Mouse (Mus musculus) intestine, embryonic 15.5 days (tissue): ENCODE results near the gene Sphk2. TPM values are rescaled to one million over a fixed set of nuclear protein-coding genes. Genes with fewer than 3 reads are reported as not detected.

ENCODE experiments used
- ATAC-seq: fragments of 200-750 bp; cut with Nextera tagmentation; 2 replicates; pipeline ENCODE4 v1.8.0; 2017; ENCODE audit warnings: moderate TSS enrichment, moderate library complexity
- H3K27ac ChIP-seq: fragments of 300-500 bp; sonication (generic); 2 replicates; pipeline ENCODE4 v1.5.1; 2015; ENCODE audit warnings: mild to moderate bottlenecking, inconsistent platforms
- H3K27me3 ChIP-seq: fragments of 300-500 bp; sonication (generic); replicated peaks from 2 replicates; pipeline ENCODE4 v1.6.1; 2015; ENCODE audit warnings: inconsistent platforms
- H3K36me3 ChIP-seq: fragments of 300-500 bp; sonication (generic); 2 replicates; pipeline ENCODE4 v1.6.1; 2015; ENCODE audit warnings: inconsistent platforms
- H3K4me1 ChIP-seq: fragments of 300-500 bp; sonication (generic); replicated peaks from 2 replicates; pipeline ENCODE4 v1.6.1; 2015; ENCODE audit warnings: inconsistent platforms
- H3K4me2 ChIP-seq: fragments of 300-500 bp; sonication (generic); replicated peaks from 2 replicates; pipeline ENCODE4 v1.6.1; 2015; ENCODE audit warnings: mild to moderate bottlenecking, inconsistent platforms
- H3K4me3 ChIP-seq: fragments of 300-500 bp; sonication (generic); replicated peaks from 2 replicates; pipeline ENCODE4 v1.5.1; 2015; ENCODE audit warnings: inconsistent platforms
- H3K9ac ChIP-seq: fragments of 300-500 bp; sonication (generic); 2 replicates; pipeline ENCODE4 v1.6.1; 2015; ENCODE audit warnings: inconsistent platforms
- H3K9me3 ChIP-seq: fragments of 300-500 bp; sonication (generic); 2 replicates; pipeline ENCODE4 v1.6.1; 2016; ENCODE audit warnings: inconsistent platforms
- WGBS: fragments of 180-500 bp; shearing (Covaris S2); methylation state at CpG from one replicate; pipeline ENCODE4 v1.1.7; 2015; 5-methylcytosine and 5-hydroxymethylcytosine counted together
- polyA plus RNA-seq: library from polyadenylated mRNA; unstranded; fragments of >200 nt; fragmentation: Nextera tagmentation; extraction: Ambion mirVana; gene quantifications from 2 replicates; pipeline ENCODE4 v1.2.1, GENCODE M21; 2015

Gene Sphk2
- polyA plus RNA-seq, 1 experiment from 2014 or later = 38.1 TPM

DNA sequence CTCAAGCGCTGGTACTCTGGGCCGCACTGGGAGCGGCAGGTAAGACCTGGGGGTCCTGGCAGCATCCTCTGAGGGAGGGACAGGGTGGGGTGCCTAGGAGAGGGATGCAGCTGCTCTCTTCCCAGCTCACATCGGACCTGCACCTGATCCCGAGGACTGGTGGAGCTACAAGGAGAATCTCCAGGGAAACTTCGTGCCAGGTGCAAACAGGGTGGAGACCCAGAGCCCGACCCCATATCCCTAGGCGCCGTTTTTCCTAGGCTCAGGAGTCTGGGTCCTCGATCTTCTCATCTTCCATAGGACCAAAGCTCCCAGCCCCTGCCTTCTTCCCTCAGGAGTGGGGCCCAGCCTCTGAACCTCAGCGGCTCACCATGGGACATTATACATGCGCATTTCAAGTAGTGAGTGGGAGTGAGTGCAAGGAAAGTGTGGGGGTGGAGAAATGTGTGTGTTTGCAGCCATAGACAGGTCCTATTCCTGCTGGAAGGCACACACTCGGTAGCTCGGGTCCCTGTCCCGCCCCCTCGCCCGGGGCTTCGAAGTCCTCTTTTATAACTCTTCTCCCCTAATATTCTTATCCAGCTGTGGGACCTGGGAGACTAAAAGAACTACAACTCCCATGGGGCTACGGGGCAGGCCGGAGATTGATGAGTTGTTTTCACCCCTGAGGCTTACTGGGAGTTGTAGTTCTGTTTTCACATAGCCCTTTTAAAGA, 17.3 kb downstream of the Sphk2 start:
- WGBS = under 1% methylated on average over 20 of the region's 20 CpGs
- peak overlapping the region; percentile 39 for H3K4me3 ChIP-seq
- H3K9me3 ChIP-seq = no peaks in the 10 kb centered on the region
- peak overlapping the region; percentile 50 for H3K9ac ChIP-seq
- H3K4me1 ChIP-seq = peaks cover 25% of the 10 kb centered on the region
- ATAC-seq = no peak
- peaks cover 24% of the 10 kb centered on the region for H3K27me3 ChIP-seq
- H3K27ac ChIP-seq = no peak overlapping the region
- no peaks in the 10 kb centered on the region for H3K36me3 ChIP-seq
- H3K4me2 ChIP-seq = peak overlapping the region; percentile 88

DNA sequence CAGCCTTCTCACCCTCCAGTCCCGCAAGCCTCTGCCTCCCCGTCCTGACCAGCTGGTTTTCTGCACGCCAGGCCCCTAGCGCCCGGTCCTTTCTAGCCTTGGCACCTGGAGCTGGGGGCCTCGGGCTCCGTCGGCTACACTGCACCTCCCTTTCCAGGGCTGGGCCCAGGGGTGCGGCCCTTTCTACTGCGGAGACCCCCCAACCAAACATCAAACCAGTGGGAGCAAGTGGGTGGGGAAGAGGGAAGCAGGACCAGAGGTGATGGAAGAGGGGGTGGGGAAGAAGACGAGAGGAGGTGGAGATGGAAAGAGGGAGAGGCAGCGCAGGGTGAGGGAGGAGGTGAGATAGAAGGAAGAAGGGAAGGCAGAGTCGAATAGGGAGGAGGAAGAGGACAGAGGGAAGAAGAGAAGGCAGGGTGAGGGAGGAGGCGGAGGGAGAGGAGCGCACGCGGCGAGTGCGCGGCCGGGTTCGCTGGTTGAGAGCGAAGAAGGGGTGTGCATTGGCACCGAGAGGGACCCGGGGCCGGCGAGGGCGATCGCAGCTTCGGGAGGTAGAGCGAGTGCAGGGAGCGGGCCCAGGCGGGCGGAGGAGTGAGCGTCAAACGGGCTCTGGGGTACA, 18.2 kb downstream of the Sphk2 start, which contains the start of gene Car11:
Gene Car11 (plus strand): TSS at position 321 of the 619 bp plus-strand sequence.
- H3K4me3 ChIP-seq = peak within 1 kb of the TSS; percentile 39
- no peaks in the 10 kb centered on the region for H3K9me3 ChIP-seq
- H3K27ac ChIP-seq = no peak within 1 kb of the TSS
- peaks cover 24% of the 10 kb centered on the region for H3K27me3 ChIP-seq
- WGBS = 4% methylated on average over 36 of the region's 36 CpGs
- H3K4me1 ChIP-seq = peaks cover 21% of the 10 kb centered on the region
- peak within 1 kb of the TSS; percentile 88 for H3K4me2 ChIP-seq
- ATAC-seq = no peak
- H3K9ac ChIP-seq = peak within 1 kb of the TSS; percentile 50
- H3K36me3 ChIP-seq = no peaks in the 10 kb centered on the region

DNA sequence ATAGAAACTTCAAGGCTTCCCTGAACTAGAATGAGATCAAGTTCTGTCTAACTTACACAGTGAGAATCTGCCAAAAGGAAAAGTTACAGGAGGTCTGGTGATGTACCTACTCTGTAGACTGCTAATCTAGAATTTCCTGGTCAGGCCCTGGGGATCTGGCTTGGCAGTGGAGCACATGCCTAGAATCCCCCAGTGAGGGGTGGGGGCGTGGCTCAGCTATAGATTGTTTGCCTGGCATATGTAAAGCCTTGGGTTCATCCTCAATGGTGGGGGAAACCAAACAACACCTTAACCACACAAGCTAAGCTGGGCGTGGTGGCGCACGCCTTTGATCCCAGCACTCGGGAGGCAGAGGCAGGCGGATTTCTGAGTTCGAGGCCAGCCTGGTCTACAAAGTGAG, 19.9 kb downstream of the Sphk2 start:
- no peaks in the 10 kb centered on the region for H3K36me3 ChIP-seq
- no peak overlapping the region for H3K27ac ChIP-seq
- H3K27me3 ChIP-seq = peaks cover 24% of the 10 kb centered on the region
- no peaks in the 10 kb centered on the region for H3K9me3 ChIP-seq
- H3K4me2 ChIP-seq = no peak overlapping the region
- no peak for ATAC-seq
- peaks cover 13% of the 10 kb centered on the region for H3K4me1 ChIP-seq
- H3K9ac ChIP-seq = no peak overlapping the region
- 83% methylated on average over 7 of the region's 7 CpGs for WGBS
- H3K4me3 ChIP-seq = no peak overlapping the region

DNA sequence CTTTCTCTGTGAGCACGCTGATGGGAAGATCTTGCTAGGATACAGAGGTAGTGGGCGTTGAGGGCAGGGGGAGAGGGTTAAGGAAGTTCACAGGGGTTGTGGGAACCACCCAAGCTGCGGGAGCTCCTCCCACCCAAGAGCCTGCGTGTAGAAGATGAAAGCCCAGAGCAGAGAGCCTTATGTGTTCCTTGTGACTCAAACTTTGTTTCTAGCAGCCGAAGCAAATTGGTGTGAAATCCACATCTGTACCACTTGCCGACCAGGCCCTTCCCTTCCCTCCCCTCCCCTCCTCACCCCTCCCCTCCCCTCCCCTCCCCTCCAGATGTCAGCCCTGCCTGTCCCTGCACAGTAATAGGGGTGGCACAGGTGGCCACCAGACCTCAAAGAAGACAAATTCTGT, 22.7 kb downstream of the Sphk2 start:
- no peak overlapping the region for H3K4me2 ChIP-seq
- WGBS = 17% methylated on average over 6 of the region's 6 CpGs
- H3K9ac ChIP-seq = no peak overlapping the region
- no peak overlapping the region for H3K27ac ChIP-seq
- H3K27me3 ChIP-seq = peaks cover 18% of the 10 kb centered on the region
- H3K4me1 ChIP-seq = peaks cover 7% of the 10 kb centered on the region
- no peak overlapping the region for H3K4me3 ChIP-seq
- ATAC-seq = no peak
- no peaks in the 10 kb centered on the region for H3K36me3 ChIP-seq
- H3K9me3 ChIP-seq = no peaks in the 10 kb centered on the region

DNA sequence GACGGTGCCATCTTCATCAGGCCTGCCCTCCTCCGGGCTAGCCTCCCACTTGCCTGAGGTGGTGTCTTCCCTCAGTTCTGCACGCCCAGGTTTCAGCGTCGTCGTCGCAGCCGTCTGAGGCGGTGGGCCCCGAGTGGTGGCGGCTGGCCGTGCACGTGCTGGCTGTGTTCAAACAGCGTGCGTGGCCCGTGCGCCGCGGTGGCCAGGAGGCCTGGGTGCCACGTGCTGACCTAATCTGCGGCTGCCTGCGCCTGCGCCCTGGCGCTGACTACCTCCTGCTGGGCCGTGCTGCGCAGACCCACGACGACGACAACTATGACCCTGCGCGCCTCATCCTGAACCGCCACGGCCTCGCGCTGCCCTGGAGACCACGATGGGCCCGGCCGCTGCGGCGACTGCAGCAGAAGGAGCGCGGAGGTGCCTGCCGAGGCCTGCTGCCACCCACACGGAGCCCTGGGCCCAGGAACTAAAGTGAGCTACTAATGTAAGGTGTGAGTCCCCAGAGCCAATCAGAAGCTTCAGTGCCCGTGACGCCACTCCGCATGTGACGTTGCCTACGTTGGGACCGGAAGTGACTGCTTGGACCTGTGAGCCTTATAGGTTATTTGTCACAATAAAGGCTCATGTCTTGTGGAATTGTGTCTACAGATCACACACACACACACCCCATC, 23.7 kb downstream of the Sphk2 start, which contains the start of gene Sec1:
Gene Sec1 (minus strand): TSS at position 482 of the 671 bp plus-strand sequence.
- Histone ChIP-seq H3K4me2 (no peak within 1 kb of the TSS), H3K4me3 (no peak within 1 kb of the TSS), H3K27me3 (peaks cover 8% of the 10 kb centered on the region), H3K9me3 (no peaks in the 10 kb centered on the region), H3K27ac (no peak within 1 kb of the TSS), H3K4me1 (no peaks in the 10 kb centered on the region), H3K36me3 (no peaks in the 10 kb centered on the region), H3K9ac (no peak within 1 kb of the TSS)
- ATAC-seq = no peak
- 90% methylated on average over 50 of the region's 50 CpGs for WGBS

DNA sequence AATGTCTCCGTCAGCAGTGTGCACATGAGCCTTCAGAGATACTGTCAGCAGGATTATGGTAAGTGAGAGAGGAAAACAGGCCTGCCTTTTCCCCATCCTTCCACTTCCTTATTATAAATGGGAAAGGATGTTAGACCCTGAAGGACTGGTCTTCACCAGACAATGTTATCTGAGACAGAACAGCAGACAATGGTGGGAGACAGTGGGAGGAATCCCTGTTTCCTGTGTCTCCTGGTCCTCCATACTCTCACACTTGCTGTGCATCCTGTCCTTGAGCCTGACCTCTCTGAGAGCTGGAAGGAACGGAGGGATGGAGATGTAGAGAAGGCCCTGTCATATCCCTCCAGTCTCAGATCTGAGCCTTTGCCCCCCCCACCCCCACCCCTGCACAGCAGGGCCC, 25.4 kb downstream of the Sphk2 start:
- Histone ChIP-seq H3K4me1 (no peaks in the 10 kb centered on the region), H3K4me2 (no peak overlapping the region), H3K9me3 (no peaks in the 10 kb centered on the region), H3K36me3 (no peaks in the 10 kb centered on the region), H3K27ac (no peak overlapping the region), H3K4me3 (no peak overlapping the region), H3K9ac (no peak overlapping the region), H3K27me3 (no peaks in the 10 kb centered on the region; the same call in 1 of the 2 replicates)
- WGBS = 79% methylated on average over 2 of the region's 2 CpGs
- no peak for ATAC-seq

DNA sequence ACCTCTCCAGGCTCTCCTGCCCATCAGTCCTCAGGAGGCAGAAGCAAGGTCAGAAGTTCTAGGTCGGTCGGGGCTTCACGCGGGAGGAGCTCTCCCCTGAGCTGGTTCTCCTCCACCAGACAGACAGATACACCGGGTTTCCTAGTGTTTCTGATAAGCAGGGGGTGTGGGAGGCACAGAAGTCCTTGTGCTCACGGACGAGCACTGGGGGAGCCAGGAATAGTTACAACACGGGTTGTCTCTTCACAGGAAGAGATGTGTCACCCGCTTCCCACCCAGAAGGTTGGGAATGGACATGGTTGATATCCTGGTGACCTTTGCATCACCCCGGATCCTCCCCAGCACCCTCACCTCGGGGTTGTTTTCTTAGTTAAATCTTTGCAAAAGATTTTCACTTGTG, 28.0 kb downstream of the Sphk2 start:
- ATAC-seq = no peak
- Histone ChIP-seq H3K27ac (no peak overlapping the region), H3K4me3 (no peak overlapping the region), H3K4me1 (peaks cover 19% of the 10 kb centered on the region), H3K27me3 (no peaks in the 10 kb centered on the region; the same call in 1 of the 2 replicates), H3K9ac (no peak overlapping the region), H3K36me3 (no peaks in the 10 kb centered on the region), H3K9me3 (no peaks in the 10 kb centered on the region), H3K4me2 (no peak overlapping the region)
- WGBS = 57% methylated on average over 11 of the region's 11 CpGs

DNA sequence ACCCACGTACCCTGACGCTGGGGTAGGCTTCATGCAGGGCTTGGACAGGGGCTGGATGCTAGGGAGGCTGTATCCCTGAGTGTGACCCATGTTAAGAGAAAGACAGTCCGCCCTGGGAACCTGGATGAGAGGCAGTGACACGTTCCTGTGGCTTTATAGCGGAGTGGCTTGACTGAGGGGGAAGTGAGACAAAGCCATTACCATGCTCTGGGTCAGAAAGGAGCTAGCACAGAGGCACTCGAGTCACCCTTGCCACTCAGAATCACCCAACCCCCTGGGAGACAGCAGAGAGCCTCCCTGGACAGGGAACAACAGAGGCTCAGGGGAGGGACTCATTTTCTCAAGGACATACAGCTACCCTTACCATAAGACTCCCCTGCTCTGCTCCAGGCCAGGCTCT, 28.7 kb downstream of the Sphk2 start:
- Histone ChIP-seq H3K4me3 (no peak overlapping the region), H3K9ac (no peak overlapping the region), H3K4me2 (no peak overlapping the region), H3K36me3 (no peaks in the 10 kb centered on the region), H3K27ac (no peak overlapping the region), H3K4me1 (peaks cover 20% of the 10 kb centered on the region), H3K27me3 (no peaks in the 10 kb centered on the region; the same call in 1 of the 2 replicates), H3K9me3 (no peaks in the 10 kb centered on the region)
- WGBS = 69% methylated on average over 6 of the region's 6 CpGs
- ATAC-seq = no peak

DNA sequence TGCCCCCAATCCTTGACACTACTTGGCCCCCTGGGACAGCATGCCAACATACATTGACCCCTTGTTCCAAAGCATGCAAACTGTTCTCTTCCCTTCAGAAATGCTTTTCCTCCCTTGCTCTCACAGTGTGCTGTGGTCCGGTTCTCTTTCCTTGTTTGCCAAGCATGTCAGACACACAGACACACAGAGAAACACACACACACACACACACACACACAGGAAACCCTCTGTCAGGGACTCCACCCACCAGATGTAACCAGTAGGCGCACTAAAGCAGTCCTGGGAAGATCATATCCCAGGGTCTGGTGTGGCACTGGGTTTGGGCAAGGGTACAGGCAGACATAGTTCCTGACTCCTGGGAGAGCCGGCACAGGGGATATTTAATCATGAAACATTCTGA, 31.0 kb downstream of the Sphk2 start:
- no peak overlapping the region for H3K27ac ChIP-seq
- no peak overlapping the region for H3K4me2 ChIP-seq
- no peak overlapping the region for H3K9ac ChIP-seq
- no peaks in the 10 kb centered on the region for H3K36me3 ChIP-seq
- no peak for ATAC-seq
- H3K4me3 ChIP-seq = no peak overlapping the region
- no peaks in the 10 kb centered on the region for H3K9me3 ChIP-seq
- H3K4me1 ChIP-seq = peaks cover 27% of the 10 kb centered on the region
- no peaks in the 10 kb centered on the region; the same call in 1 of the 2 replicates for H3K27me3 ChIP-seq
- 53% methylated on average over 3 of the region's 3 CpGs for WGBS

DNA sequence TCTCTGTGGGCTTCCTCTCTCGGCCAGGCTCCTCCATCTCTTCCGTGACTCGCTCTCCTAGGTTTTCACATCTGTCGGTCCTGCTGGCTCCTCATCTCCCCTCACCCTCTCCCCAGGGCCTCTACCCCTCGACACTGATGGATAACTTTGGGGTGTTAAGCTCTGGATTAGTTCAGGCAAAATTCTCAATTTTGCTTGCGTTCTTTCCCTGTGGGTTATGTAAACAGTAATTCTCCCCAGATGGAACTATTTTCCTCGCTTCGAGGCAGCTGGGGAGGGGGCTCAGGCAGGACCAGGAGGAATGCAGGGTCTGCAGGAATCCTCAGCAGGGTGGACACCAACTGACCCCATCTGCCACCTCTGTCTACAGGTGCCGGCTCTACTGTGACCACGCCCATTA, 32.0 kb downstream of the Sphk2 start:
- H3K9ac ChIP-seq = peak overlapping the region; percentile 34; the same call in 1 of the 2 replicates
- H3K9me3 ChIP-seq = no peaks in the 10 kb centered on the region
- ATAC-seq = no peak
- no peaks in the 10 kb centered on the region for H3K36me3 ChIP-seq
- peak overlapping the region; percentile 6; the same call in 1 of the 2 replicates for H3K4me2 ChIP-seq
- WGBS = 33% methylated on average over 10 of the region's 10 CpGs
- no peak overlapping the region for H3K4me3 ChIP-seq
- H3K4me1 ChIP-seq = peaks cover 30% of the 10 kb centered on the region
- H3K27me3 ChIP-seq = no peaks in the 10 kb centered on the region; the same call in 1 of the 2 replicates
- H3K27ac ChIP-seq = peak overlapping the region; percentile 27; the same call in 1 of the 2 replicates

DNA sequence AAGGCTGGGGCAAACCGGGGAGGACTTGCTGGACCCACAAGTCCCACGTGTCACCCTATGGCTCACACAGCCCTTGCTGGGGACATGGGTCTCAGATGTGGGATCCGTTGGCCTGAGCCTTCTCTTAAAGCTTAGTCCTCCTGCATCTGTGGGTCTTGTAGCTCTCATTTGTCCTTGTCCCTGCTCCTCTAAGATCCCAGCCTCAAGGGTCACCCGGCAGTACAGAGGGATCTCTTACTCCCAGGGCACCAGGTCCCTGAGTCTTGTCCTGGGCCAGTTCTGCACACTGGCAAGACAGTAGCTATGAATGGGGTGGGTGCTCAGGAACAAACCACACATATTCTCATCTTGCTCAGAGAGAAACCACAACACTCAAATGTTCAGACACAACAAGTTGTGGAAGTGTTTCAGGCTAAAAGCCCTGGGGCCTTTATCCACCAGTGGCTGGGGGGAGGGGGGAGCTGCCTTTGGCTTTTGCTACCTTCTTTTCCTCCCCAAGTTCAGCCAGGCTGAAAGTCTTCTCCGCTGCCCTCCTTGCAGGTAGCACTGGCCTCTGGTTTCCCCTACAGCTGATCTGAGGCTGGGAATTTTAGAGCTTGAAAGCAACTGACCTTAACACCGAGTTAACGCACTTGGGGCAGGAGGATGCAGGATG, 34.3 kb downstream of the Sphk2 start, which contains the start of gene Ntn5:
Gene Ntn5 (plus strand): TSS at position 627 of the 655 bp plus-strand sequence.
- Histone ChIP-seq H3K4me2 (no peak within 1 kb of the TSS), H3K9me3 (no peaks in the 10 kb centered on the region), H3K9ac (0 out of 2 replicates have a peak within 1 kb of the TSS, but pooled peaks have one; percentile 36), H3K4me1 (peaks cover 34% of the 10 kb centered on the region), H3K4me3 (no peak within 1 kb of the TSS), H3K27ac (no peak within 1 kb of the TSS), H3K36me3 (no peaks in the 10 kb centered on the region), H3K27me3 (no peaks in the 10 kb centered on the region; the same call in 1 of the 2 replicates)
- no peak for ATAC-seq
- 80% methylated on average over 7 of the region's 7 CpGs for WGBS
